Mouse (Mus musculus) midbrain, postnatal 0 days (tissue): ENCODE data around the gene Ssbp4. TPM values are rescaled to one million over a fixed set of nuclear protein-coding genes. Genes with fewer than 3 reads are reported as not detected.

Experiments
- ATAC-seq: fragments of 200-750 bp; cut with Nextera tagmentation; 2 replicates; pipeline ENCODE4 v1.8.0; 2017; ENCODE audit warnings: moderate number of reproducible peaks, mild to moderate bottlenecking, moderate TSS enrichment, moderate library complexity; ENCODE audit not compliant: low FRiP score
- DNase-seq: peaks from one replicate; pipeline ENCODE4 v3.0.0-alpha.2; 2015; ENCODE audit warnings: low spot score
- H3K27ac ChIP-seq: fragments of 300-500 bp; sonication (generic); 2 replicates; pipeline ENCODE4 v1.5.1; 2014; ENCODE audit warnings: low read depth, mild to moderate bottlenecking, low read length, mixed read lengths
- H3K27me3 ChIP-seq: fragments of 300-500 bp; sonication (generic); 2 replicates; pipeline ENCODE4 v1.6.1; 2014; ENCODE audit warnings: low read length, control low read depth, mixed read lengths; ENCODE audit not compliant: insufficient read depth
- H3K36me3 ChIP-seq: fragments of 300-500 bp; sonication (generic); 2 replicates; pipeline ENCODE4 v1.6.1; 2014; ENCODE audit warnings: low read length, control low read depth, mixed read lengths; ENCODE audit not compliant: insufficient read depth
- H3K4me1 ChIP-seq: fragments of 300-500 bp; sonication (generic); 2 replicates; pipeline ENCODE4 v1.6.1; 2014; ENCODE audit warnings: mild to moderate bottlenecking, control low read depth, antibody characterized with exemption, low read length, mixed read lengths; ENCODE audit not compliant: insufficient read depth
- H3K4me2 ChIP-seq: fragments of 300-500 bp; sonication (generic); 2 replicates; pipeline ENCODE4 v1.6.1; 2014; ENCODE audit warnings: low read depth, mild to moderate bottlenecking, low read length, mixed read lengths; ENCODE audit not compliant: poor library complexity, severe bottlenecking
- H3K4me3 ChIP-seq: fragments of 300-500 bp; sonication (generic); 2 replicates; pipeline ENCODE4 v1.5.1; 2014; ENCODE audit warnings: low read depth, mild to moderate bottlenecking, low read length, moderate library complexity
- H3K9ac ChIP-seq: fragments of 300-500 bp; sonication (generic); replicated peaks from 2 replicates; pipeline ENCODE4 v1.6.1; 2014; ENCODE audit warnings: mild to moderate bottlenecking, low read length, moderate library complexity, mixed read lengths; ENCODE audit not compliant: poor library complexity, severe bottlenecking
- H3K9me3 ChIP-seq: fragments of 300-500 bp; sonication (generic); 2 replicates; pipeline ENCODE4 v1.6.1; 2016; ENCODE audit warnings: low read length, control low read depth
- CTCF ChIP-seq: IDR thresholded peaks from 2 replicates; pipeline ENCODE4 v1.5.1; 2016; ENCODE audit warnings: antibody characterized with exemption, mild to moderate bottlenecking
- WGBS: fragments of 180-500 bp; shearing (Covaris S2); extraction: QIAGEN DNeasy Blood & Tissue Kit; methylation state at CpG from one replicate; pipeline ENCODE4 v1.1.7; 2014; 5-methylcytosine and 5-hydroxymethylcytosine counted together
- polyA plus RNA-seq: library from polyadenylated mRNA; unstranded; fragments of >200 nt; fragmentation: Nextera tagmentation; extraction: Ambion mirVana; gene quantifications from 2 replicates; pipeline ENCODE4 v1.2.1, GENCODE M21; 2015
- total RNA-seq: library from RNA; depleted of rRNA; stranded (reverse); fragments of >200 nt; gene quantifications from 2 replicates; pipeline ENCODE4 v1.2.3, GENCODE M21; 2014

Ssbp4 gene
- total and polyA plus RNA-seq, 2 experiments from 2014 or later = 230 to 392 TPM

GRCm38 (mm10) chr8:70607898-70608748 is 549 bp downstream of the Ssbp4 start:
- Histone ChIP-seq H3K9ac (peak overlapping the region; percentile 80), H3K4me1 (peaks cover 26% of the 10 kb centered on the region), H3K4me2 (peak overlapping the region; percentile 59), H3K9me3 (no peaks in the 10 kb centered on the region), H3K4me3 (peak overlapping the region; percentile 69), H3K36me3 (no peaks in the 10 kb centered on the region), H3K27me3 (no peaks in the 10 kb centered on the region), H3K27ac (peak overlapping the region; percentile 63)
- peak; percentile 73 for DNase-seq
- 1% methylated on average over 61 of the region's 84 CpGs for WGBS
- TF ChIP-seq CTCF = no peak
- peak; percentile 74 for ATAC-seq

DNA sequence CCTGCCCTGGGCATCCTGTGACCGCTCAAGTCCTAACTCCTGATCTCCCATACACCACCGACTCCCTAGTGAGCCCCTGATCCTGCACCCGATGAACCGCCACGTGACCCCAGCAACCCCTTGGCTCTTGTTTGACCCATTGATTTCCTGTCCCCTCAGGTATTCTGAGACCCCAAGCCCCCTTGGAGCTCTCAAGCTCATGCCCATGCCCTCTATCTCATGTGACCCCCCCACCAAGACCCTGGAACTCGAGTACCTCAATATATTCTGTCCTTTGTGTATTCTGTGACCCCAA is 1.1 kb downstream of the Ssbp4 start:
- no peak for DNase-seq
- H3K4me1 ChIP-seq = peaks cover 26% of the 10 kb centered on the region
- 26% methylated on average over 6 of the region's 6 CpGs for WGBS

GRCm38 (mm10) chr8:70606780-70607602 is 1.7 kb downstream of the Ssbp4 start:
- Histone ChIP-seq H3K27ac (no peak overlapping the region), H3K4me3 (peak overlapping the region; percentile 69), H3K4me1 (peaks cover 26% of the 10 kb centered on the region), H3K27me3 (no peaks in the 10 kb centered on the region), H3K9ac (peak overlapping the region; percentile 80), H3K9me3 (no peaks in the 10 kb centered on the region), H3K4me2 (peak overlapping the region; percentile 59), H3K36me3 (0 out of 2 replicates have a peak, but pooled peaks cover 3% of the 10 kb centered on the region)
- WGBS = 69% methylated on average over 18 of the region's 18 CpGs
- no peak for TF ChIP-seq CTCF
- DNase-seq = no peak
- no peak for ATAC-seq

More for the DNA sequence above, 1.1 kb downstream of the Ssbp4 start:
- no peaks in the 10 kb centered on the region for H3K27me3 ChIP-seq
- TF ChIP-seq CTCF = no peak
- no peaks in the 10 kb centered on the region for H3K9me3 ChIP-seq
- no peaks in the 10 kb centered on the region for H3K36me3 ChIP-seq
- ATAC-seq = no peak
- H3K4me2 ChIP-seq = peak overlapping the region; percentile 59
- H3K27ac ChIP-seq = peak overlapping the region; percentile 63
- H3K9ac ChIP-seq = peak overlapping the region; percentile 80
- H3K4me3 ChIP-seq = peak overlapping the region; percentile 69

DNA sequence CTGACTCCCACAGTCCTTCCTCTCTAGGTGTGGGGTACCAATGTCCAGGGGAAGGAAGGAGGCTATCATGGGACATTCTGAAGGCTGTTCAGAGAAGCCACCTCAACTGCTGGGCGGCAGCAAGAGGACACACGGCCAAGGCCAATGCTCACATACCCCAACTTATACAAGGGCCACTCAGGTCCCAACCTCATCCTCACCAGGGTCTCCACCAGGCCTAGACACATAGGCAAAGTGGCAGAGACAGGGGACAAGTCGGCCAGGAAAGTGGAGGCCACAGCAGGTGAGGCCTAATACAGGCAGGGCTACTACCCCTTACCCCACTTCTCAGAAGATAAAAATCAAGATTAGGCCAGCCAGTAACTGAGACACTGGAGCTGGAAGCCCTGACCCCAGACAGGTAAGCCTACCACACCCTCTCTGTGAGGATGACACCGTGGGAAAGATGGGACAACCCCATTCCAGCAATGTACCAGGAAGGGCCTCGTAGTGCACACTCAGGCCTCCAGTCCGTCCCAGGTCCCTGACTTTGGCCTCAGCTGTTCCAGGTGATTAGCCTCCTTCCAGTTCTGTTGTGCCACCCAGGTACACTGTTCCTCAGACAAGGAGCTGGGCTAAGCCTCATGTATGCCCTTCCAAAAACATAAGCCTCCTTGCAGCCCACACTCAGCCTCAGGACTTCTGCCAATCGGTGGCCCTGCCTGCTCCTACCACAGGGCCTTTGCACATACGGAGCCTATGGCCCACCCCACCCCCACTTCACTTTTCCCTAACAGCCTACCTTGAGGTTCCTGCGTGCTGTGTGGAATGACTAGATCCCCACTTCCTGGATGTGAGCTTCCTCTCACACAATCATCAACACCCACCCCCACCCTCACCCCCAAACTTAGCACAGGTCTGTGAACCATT is 2.5 kb downstream of the Ssbp4 start:
- H3K9ac ChIP-seq = no peak overlapping the region
- H3K4me1 ChIP-seq = peaks cover 24% of the 10 kb centered on the region
- no peak for TF ChIP-seq CTCF
- no peak overlapping the region for H3K4me3 ChIP-seq
- no peak for ATAC-seq
- 0 out of 2 replicates have a peak, but pooled peaks cover 3% of the 10 kb centered on the region for H3K36me3 ChIP-seq
- H3K27ac ChIP-seq = no peak overlapping the region
- no peak for DNase-seq
- peak overlapping the region; percentile 59; the same call in 1 of the 2 replicates for H3K4me2 ChIP-seq
- 87% methylated on average over 9 of the region's 9 CpGs for WGBS
- H3K9me3 ChIP-seq = no peaks in the 10 kb centered on the region
- H3K27me3 ChIP-seq = no peaks in the 10 kb centered on the region

DNA sequence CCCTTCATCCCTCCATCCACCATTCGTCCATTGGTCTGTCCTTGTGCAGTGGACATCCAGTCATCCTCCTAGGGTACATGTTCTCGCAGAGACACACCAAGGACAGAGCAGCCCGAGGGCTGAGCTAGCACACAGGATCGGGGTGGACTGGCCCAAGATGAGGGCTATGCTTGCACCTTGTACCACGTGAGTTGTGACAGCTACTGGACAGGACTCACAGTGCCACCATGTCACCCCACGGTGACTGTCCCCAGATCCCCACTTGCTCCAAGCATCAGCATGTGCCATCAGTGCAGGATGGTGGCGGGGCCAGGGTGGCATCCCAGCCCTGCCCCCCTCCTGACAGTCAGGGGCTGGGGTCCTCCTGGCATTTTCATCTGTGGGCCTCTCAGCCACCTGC is 4.1 kb downstream of the Ssbp4 start:
- H3K9ac ChIP-seq = 0 out of 2 replicates have a peak overlapping the region, but pooled peaks have one; percentile 24
- no peak for DNase-seq

More for the DNA sequence above, 4.1 kb downstream of the Ssbp4 start:
- no peak for TF ChIP-seq CTCF
- H3K4me2 ChIP-seq = no peak overlapping the region
- H3K9me3 ChIP-seq = no peaks in the 10 kb centered on the region
- H3K4me3 ChIP-seq = no peak overlapping the region
- peaks cover 24% of the 10 kb centered on the region for H3K4me1 ChIP-seq
- H3K27ac ChIP-seq = no peak overlapping the region
- ATAC-seq = no peak
- 87% methylated on average over 7 of the region's 7 CpGs for WGBS
- H3K27me3 ChIP-seq = no peaks in the 10 kb centered on the region
- 0 out of 2 replicates have a peak, but pooled peaks cover 3% of the 10 kb centered on the region for H3K36me3 ChIP-seq
